Mouse (Mus musculus): ENCODE data around the gene Ufsp2. TPM values are rescaled to one million over a fixed set of nuclear protein-coding genes. Genes with fewer than 3 reads are reported as not detected.
A peak's percentile ranks its signal among the peaks of the same experiment; 100 is the strongest.

Ufsp2 gene
- polyA plus RNA-seq (2015; fragmentation: Nextera tagmentation; extraction: Ambion mirVana), result 91.4 and 93.6 TPM in 2 replicates

- Histone ChIP-seq H3K9ac (ENCODE audit: low read length) (peak within 1 kb of the TSS; percentile 84), H3K27ac (ENCODE audit: low read length) (peak within 1 kb of the TSS; percentile 92), H3K27me3 (ENCODE audit: control insufficient read depth, insufficient read depth, low read length) (no peaks in the 10 kb centered on the region), H3K4me2 (ENCODE audit: low read depth, low read length) (peak within 1 kb of the TSS; percentile 69), H3K4me3 (replicated peaks; ENCODE audit: low read length) (peak within 1 kb of the TSS; percentile 60), H3K9me3 (replicated peaks; ENCODE audit: control insufficient read depth, low read length) (peaks cover 4% of the 10 kb centered on the region; the same call in 1 of the 2 replicates), H3K4me1 (ENCODE audit: control insufficient read depth, insufficient read depth, low read length) (peaks cover 10% of the 10 kb centered on the region; the same call in 1 of the 2 replicates), H3K36me3 (ENCODE audit: control insufficient read depth, insufficient read depth, low read length) (peaks cover 13% of the 10 kb centered on the region; the same call in 1 of the 2 replicates)
- ATAC-seq (ENCODE audit: insufficient read depth, low FRiP score), result peak; percentile 97
- WGBS, result under 1% methylated on average over 57 of the region's 57 CpGs
These were observed at the start of gene Ufsp2, which contains the start of gene 1700029J07Rik for GRCm38 (mm10) chr8:45975126-45975836. Gene Ufsp2 (plus strand): TSS chr8:45975528. Gene 1700029J07Rik (minus strand): TSS chr8:45975252.

- 5% methylated on average over 23 of the region's 23 CpGs for WGBS
- no peaks in the 10 kb centered on the region for H3K36me3 ChIP-seq (ENCODE audit: control insufficient read depth, insufficient read depth, low read length)
- peak within 1 kb of the TSS; percentile 48 for H3K9ac ChIP-seq (ENCODE audit: low read length)
- H3K4me1 ChIP-seq (ENCODE audit: control insufficient read depth, insufficient read depth, low read length), result no peaks in the 10 kb centered on the region
- peak; percentile 80 for ATAC-seq (ENCODE audit: insufficient read depth, low FRiP score)
- H3K4me3 ChIP-seq (replicated peaks; ENCODE audit: low read length), result peak within 1 kb of the TSS; percentile 43
- no peaks in the 10 kb centered on the region for H3K27me3 ChIP-seq (ENCODE audit: control insufficient read depth, insufficient read depth, low read length)
- H3K27ac ChIP-seq (ENCODE audit: low read length), result no peak within 1 kb of the TSS
- peaks cover 10% of the 10 kb centered on the region for H3K9me3 ChIP-seq (replicated peaks; ENCODE audit: control insufficient read depth, low read length)
- peak within 1 kb of the TSS; percentile 57 for H3K4me2 ChIP-seq (ENCODE audit: low read depth, low read length)
These were observed 40.7 kb upstream of the Ufsp2 start, which contains the start of gene Ccdc110 for GRCm38 (mm10) chr8:45934582-45935014. Gene Ccdc110 (plus strand): TSS chr8:45934619.

GRCm38 (mm10) chr8:45936986-45937385 is 38.3 kb upstream of the Ufsp2 start:
- no peak for ATAC-seq (ENCODE audit: insufficient read depth, low FRiP score)
- H3K4me3 ChIP-seq (replicated peaks; ENCODE audit: low read length), result no peak overlapping the region
- no peak overlapping the region for H3K4me2 ChIP-seq (ENCODE audit: low read depth, low read length)
- H3K4me1 ChIP-seq (ENCODE audit: control insufficient read depth, insufficient read depth, low read length), result no peaks in the 10 kb centered on the region
- H3K36me3 ChIP-seq (ENCODE audit: control insufficient read depth, insufficient read depth, low read length), result no peaks in the 10 kb centered on the region
- H3K9ac ChIP-seq (ENCODE audit: low read length), result no peak overlapping the region
- 78% methylated on average over 9 of the region's 9 CpGs for WGBS
- H3K27me3 ChIP-seq (ENCODE audit: control insufficient read depth, insufficient read depth, low read length), result no peaks in the 10 kb centered on the region
- H3K27ac ChIP-seq (ENCODE audit: low read length), result no peak overlapping the region
- no peaks in the 10 kb centered on the region for H3K9me3 ChIP-seq (replicated peaks; ENCODE audit: control insufficient read depth, low read length)

GRCm38 (mm10) chr8:45946283-45946682 is 29.0 kb upstream of the Ufsp2 start:
- ATAC-seq (ENCODE audit: insufficient read depth, low FRiP score), result no peak
- Histone ChIP-seq H3K4me1 (ENCODE audit: control insufficient read depth, insufficient read depth, low read length) (no peaks in the 10 kb centered on the region), H3K9ac (ENCODE audit: low read length) (no peak overlapping the region), H3K4me3 (replicated peaks; ENCODE audit: low read length) (no peak overlapping the region), H3K4me2 (ENCODE audit: low read depth, low read length) (no peak overlapping the region), H3K9me3 (replicated peaks; ENCODE audit: control insufficient read depth, low read length) (no peaks in the 10 kb centered on the region), H3K27me3 (ENCODE audit: control insufficient read depth, insufficient read depth, low read length) (no peaks in the 10 kb centered on the region), H3K36me3 (ENCODE audit: control insufficient read depth, insufficient read depth, low read length) (no peaks in the 10 kb centered on the region), H3K27ac (ENCODE audit: low read length) (no peak overlapping the region)
- WGBS, result 87% methylated on average over 4 of the region's 4 CpGs

- Histone ChIP-seq H3K4me1 (ENCODE audit: control insufficient read depth, insufficient read depth, low read length) (no peaks in the 10 kb centered on the region), H3K27ac (ENCODE audit: low read length) (no peak overlapping the region), H3K9me3 (replicated peaks; ENCODE audit: control insufficient read depth, low read length) (no peaks in the 10 kb centered on the region), H3K4me3 (replicated peaks; ENCODE audit: low read length) (no peak overlapping the region), H3K9ac (ENCODE audit: low read length) (no peak overlapping the region), H3K27me3 (ENCODE audit: control insufficient read depth, insufficient read depth, low read length) (no peaks in the 10 kb centered on the region), H3K36me3 (ENCODE audit: control insufficient read depth, insufficient read depth, low read length) (no peaks in the 10 kb centered on the region), H3K4me2 (ENCODE audit: low read depth, low read length) (no peak overlapping the region)
- ATAC-seq (ENCODE audit: insufficient read depth, low FRiP score), result no peak
- WGBS, result 63% methylated on average over 2 of the region's 2 CpGs
These were observed 24.7 kb upstream of the Ufsp2 start for GRCm38 (mm10) chr8:45950622-45951021.

- Histone ChIP-seq H3K9me3 (replicated peaks; ENCODE audit: control insufficient read depth, low read length) (peaks cover 4% of the 10 kb centered on the region; the same call in 1 of the 2 replicates), H3K27ac (ENCODE audit: low read length) (no peak overlapping the region)
- WGBS, result 96% methylated on average over 12 of the region's 12 CpGs
These were observed 4.4 kb upstream of the Ufsp2 start for GRCm38 (mm10) chr8:45970894-45971293.

GRCm38 (mm10) chr8:45973988-45974505 is 1.3 kb upstream of the Ufsp2 start:
- Histone ChIP-seq H3K9ac (ENCODE audit: low read length) (no peak overlapping the region), H3K4me1 (ENCODE audit: control insufficient read depth, insufficient read depth, low read length) (peaks cover 10% of the 10 kb centered on the region; the same call in 1 of the 2 replicates), H3K27me3 (ENCODE audit: control insufficient read depth, insufficient read depth, low read length) (no peaks in the 10 kb centered on the region), H3K9me3 (replicated peaks; ENCODE audit: control insufficient read depth, low read length) (peaks cover 4% of the 10 kb centered on the region; the same call in 1 of the 2 replicates), H3K4me2 (ENCODE audit: low read depth, low read length) (peak overlapping the region; percentile 69), H3K36me3 (ENCODE audit: control insufficient read depth, insufficient read depth, low read length) (peaks cover 10% of the 10 kb centered on the region; the same call in 1 of the 2 replicates), H3K4me3 (replicated peaks; ENCODE audit: low read length) (peak overlapping the region; percentile 60; the same call in 1 of the 2 replicates), H3K27ac (ENCODE audit: low read length) (no peak overlapping the region)
- ATAC-seq (ENCODE audit: insufficient read depth, low FRiP score), result no peak
- 75% methylated on average over 8 of the region's 8 CpGs for WGBS

More at GRCm38 (mm10) chr8:45970894-45971293, 4.4 kb upstream of the Ufsp2 start:
- no peak overlapping the region for H3K4me3 ChIP-seq (replicated peaks; ENCODE audit: low read length)
- no peak overlapping the region for H3K9ac ChIP-seq (ENCODE audit: low read length)
- H3K27me3 ChIP-seq (ENCODE audit: control insufficient read depth, insufficient read depth, low read length), result no peaks in the 10 kb centered on the region
- peaks cover 6% of the 10 kb centered on the region; the same call in 1 of the 2 replicates for H3K4me1 ChIP-seq (ENCODE audit: control insufficient read depth, insufficient read depth, low read length)
- no peak overlapping the region for H3K4me2 ChIP-seq (ENCODE audit: low read depth, low read length)
- no peak for ATAC-seq (ENCODE audit: insufficient read depth, low FRiP score)
- H3K36me3 ChIP-seq (ENCODE audit: control insufficient read depth, insufficient read depth, low read length), result 0 out of 2 replicates have a peak, but pooled peaks cover 3% of the 10 kb centered on the region

GRCm38 (mm10) chr8:45975837-45976468 is 625 bp downstream of the Ufsp2 start:
- peak overlapping the region; percentile 68 for H3K9ac ChIP-seq (ENCODE audit: low read length)
- ATAC-seq (ENCODE audit: insufficient read depth, low FRiP score), result no peak
- H3K9me3 ChIP-seq (replicated peaks; ENCODE audit: control insufficient read depth, low read length), result peaks cover 2% of the 10 kb centered on the region; the same call in 1 of the 2 replicates
- H3K36me3 ChIP-seq (ENCODE audit: control insufficient read depth, insufficient read depth, low read length), result peaks cover 14% of the 10 kb centered on the region; the same call in 1 of the 2 replicates
- 55% methylated on average over 11 of the region's 11 CpGs for WGBS
- H3K27me3 ChIP-seq (ENCODE audit: control insufficient read depth, insufficient read depth, low read length), result no peaks in the 10 kb centered on the region
- peak overlapping the region; percentile 60 for H3K4me3 ChIP-seq (replicated peaks; ENCODE audit: low read length)
- H3K27ac ChIP-seq (ENCODE audit: low read length), result no peak overlapping the region
- peaks cover 10% of the 10 kb centered on the region; the same call in 1 of the 2 replicates for H3K4me1 ChIP-seq (ENCODE audit: control insufficient read depth, insufficient read depth, low read length)
- H3K4me2 ChIP-seq (ENCODE audit: low read depth, low read length), result peak overlapping the region; percentile 69

All from stomach, embryonic 16.5 days (tissue).